Mouse (Mus musculus): Measurements from ENCODE around the gene Zfp827. TPM values are rescaled to one million over a fixed set of nuclear protein-coding genes. Genes with fewer than 3 reads are reported as not detected.

Zfp827 gene
- total RNA-seq, 2 experiments from 2014 or later: 13.2 to 13.6 TPM

Other genes with a start within 250 kb of the Zfp827 start
- 10 to 100 TPM; 58.6 to 60.7 TPM for gene Lsm6, start 207.3 kb upstream of the Zfp827 start, total RNA-seq (2021)
- not detected for gene 1700011L22Rik, start 220.1 kb downstream of the Zfp827 start, total RNA-seq (2021)